In the genomic region with DNA sequence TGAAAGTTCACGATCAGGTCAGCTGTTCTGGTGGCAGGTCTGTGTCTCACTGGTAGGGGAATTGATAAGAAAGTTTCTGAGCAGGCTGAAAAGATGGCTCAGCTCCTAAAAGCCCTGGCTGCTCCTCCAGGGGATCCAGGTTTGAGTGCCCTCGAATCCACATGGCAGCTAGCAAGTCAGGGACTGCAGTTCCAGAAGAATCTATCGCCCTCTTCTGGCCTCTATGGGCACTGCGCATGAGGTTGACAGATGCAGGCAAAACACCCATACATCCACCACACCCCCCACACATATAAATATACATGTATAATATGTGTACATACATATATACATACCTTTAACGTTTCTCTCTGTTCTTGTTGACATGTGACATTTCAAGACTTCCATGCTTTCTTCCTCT, we compare ENCODE assay signal across 9 mouse cellular contexts. TPM values are rescaled to one million over a fixed set of nuclear protein-coding genes. Genes with fewer than 3 reads are reported as not detected.
DNase-seq lines count a peak whose midpoint lies in the region; ATAC-seq and TF ChIP-seq lines count a peak whose summit lies in the region.
"Not testable (repeated sequence)": the region's sequence is repeated elsewhere in the genome, so short reads cannot be mapped to it uniquely, and the experiment has no call there.
"Had no signal": no experiment of that assay in that cellular context is flagged by ENCODE, and none has a peak within 500 bp of the region (broad histone marks: within the 10 kb centered on the region; RNA-seq: fewer than 3 reads in every experiment).

No protein-coding gene starts in this region.

- not testable (repeated sequence) for H3K9ac ChIP-seq in intestine, embryonic 14.5 days (ENCODE audit: low read length)

- intact Hi-C loops in gastrocnemius, postnatal 14 days (cut with DNase I; ENCODE audit: low total_unique reads): not testable (repeated sequence)

- not testable (repeated sequence) for TF ChIP-seq POLR2A in cortical plate, adult 2 months (IDR thresholded peaks at IDR 0.05; ENCODE audit: extremely low read depth, insufficient read depth, low read length)

- not testable (repeated sequence) for H3K36me3 ChIP-seq in intestine, embryonic 14.5 days (ENCODE audit: control insufficient read depth, insufficient read depth, low read length)

- H3K4me3 ChIP-seq in cortical plate, adult 2 months (ENCODE audit: insufficient read depth, low read length); intestine, embryonic 14.5 days (ENCODE audit: low read depth, low read length): not testable (repeated sequence)

- H3K9me3 ChIP-seq in intestine, embryonic 14.5 days (ENCODE audit: control insufficient read depth, low read length): not testable (repeated sequence)

- DNase-seq in adrenal gland, adult (ENCODE audit: inconsistent age in 2 of 2, low spot score in 1 of 2): peak; percentile 54 to 87
- DNase-seq in gastrocnemius, postnatal 14 days: peak; percentile 48
- peak; percentile 80 for DNase-seq in intestine, embryonic 14.5 days (ENCODE audit: low spot score)
- peak; percentile 37 to 62 for DNase-seq in left cerebral cortex, adult 8-10 months (ENCODE audit: low spot score in 2 of 2)
- DNase-seq in right cerebral cortex, postnatal 10 days (ENCODE audit: low spot score in 2 of 2): peak; percentile 71 to 80
- DNase-seq in urinary bladder, postnatal 14 days (ENCODE audit: low spot score): peak; percentile 81

- ATAC-seq in intestine, embryonic 14.5 days (replicated peaks; ENCODE audit: low FRiP score, low TSS enrichment, low read depth): 0 out of 2 replicates have a peak, but pooled peaks have one; percentile 25
- peak; percentile 93 for ATAC-seq in megakaryocyte progenitor cell, adult 5-6 weeks (replicated peaks; ENCODE audit: poor library complexity)

- H3K27me3 ChIP-seq in intestine, embryonic 14.5 days (replicated peaks; ENCODE audit: control insufficient read depth, insufficient read depth, low read length): not testable (repeated sequence)

- H3K4me2 ChIP-seq in intestine, embryonic 14.5 days (ENCODE audit: low read length): not testable (repeated sequence)

- 20% methylated on average over 5 of the region's 5 CpGs for WGBS in intestine, embryonic 14.5 days

- TF ChIP-seq CTCF in cortical plate, adult 2 months (IDR thresholded peaks at IDR 0.05; ENCODE audit: extremely low read depth, insufficient read depth, low read length): peak; percentile 51

- H3K27ac ChIP-seq in cortical plate, adult 2 months (ENCODE audit: insufficient read depth, low read length); intestine, embryonic 14.5 days (ENCODE audit: low read depth): not testable (repeated sequence)

- H3K4me1 ChIP-seq in cortical plate, adult 2 months (ENCODE audit: control insufficient read depth, insufficient read depth, low read length); intestine, embryonic 14.5 days (replicated peaks; ENCODE audit: control insufficient read depth, insufficient read depth, low read length): not testable (repeated sequence)

RNA-seq across cellular contexts. Expression of gene Ang6, which starts 14.7 kb away (rescaled TPM):
- polyA plus RNA-seq in cortical plate, adult 2 months (2012; rRNA removed): not detected in 2 replicates
- not detected for total RNA-seq in gastrocnemius, postnatal 14 days (2021)
- polyA plus RNA-seq in intestine, embryonic 14.5 days (2014; fragmentation: Nextera tagmentation; extraction: Ambion mirVana): not detected in 2 replicates
- not detected for total RNA-seq in left cerebral cortex, adult 8-10 months (2022)
- not detected in 2 replicates for total RNA-seq in megakaryocyte progenitor cell, adult 5-6 weeks (2015)
- total RNA-seq in megakaryocyte progenitor cell, adult 5-6 weeks (2017): not detected in 2 replicates
- polyA plus RNA-seq: gonadal fat pad, adult 2 months had no signal

RNA-seq across cellular contexts. Expression of gene Ang5, which starts 30.5 kb away (rescaled TPM):
- not detected in 2 replicates for polyA plus RNA-seq in cortical plate, adult 2 months (2012; rRNA removed)
- not detected for total RNA-seq in gastrocnemius, postnatal 14 days (2021)
- not detected in 2 replicates for polyA plus RNA-seq in intestine, embryonic 14.5 days (2014; fragmentation: Nextera tagmentation; extraction: Ambion mirVana)
- total RNA-seq in left cerebral cortex, adult 8-10 months (2022): not detected
- total RNA-seq in megakaryocyte progenitor cell, adult 5-6 weeks (2015): not detected in 2 replicates
- not detected in 2 replicates for total RNA-seq in megakaryocyte progenitor cell, adult 5-6 weeks (2017)
- polyA plus RNA-seq: gonadal fat pad, adult 2 months had no signal
